Mouse (Mus musculus): ENCODE measurements around the gene Ccdc146.
"Not testable (repeated sequence)": the region's sequence is repeated elsewhere in the genome, so short reads cannot be mapped to it uniquely, and the experiment has no call there.

The Ccdc146 gene

DNA sequence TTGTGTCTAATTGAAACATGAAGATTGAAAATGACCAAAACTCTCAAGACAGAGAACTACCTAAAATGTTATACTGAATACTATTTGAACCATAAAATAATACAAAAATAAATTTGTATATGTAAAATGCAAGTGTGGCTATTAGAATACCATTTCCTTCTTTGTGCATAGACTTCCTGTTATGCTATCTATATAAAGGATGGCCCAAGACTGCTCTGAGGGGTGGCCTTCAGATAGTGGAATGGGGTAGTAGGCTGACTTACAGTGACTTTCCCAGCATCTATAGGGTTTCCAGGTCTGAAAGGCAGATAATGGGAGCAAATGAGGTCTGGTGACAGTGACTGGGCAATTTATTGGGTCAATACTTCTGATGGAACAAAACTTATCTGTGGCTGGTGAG is 37.1 kb downstream of the Ccdc146 start:
- DNase-seq (ENCODE audit: low spot score), result no peak

GRCm38 (mm10) chr5:21386432-21386831 is 38.0 kb downstream of the Ccdc146 start:
- no peak for DNase-seq (ENCODE audit: low spot score)

DNA sequence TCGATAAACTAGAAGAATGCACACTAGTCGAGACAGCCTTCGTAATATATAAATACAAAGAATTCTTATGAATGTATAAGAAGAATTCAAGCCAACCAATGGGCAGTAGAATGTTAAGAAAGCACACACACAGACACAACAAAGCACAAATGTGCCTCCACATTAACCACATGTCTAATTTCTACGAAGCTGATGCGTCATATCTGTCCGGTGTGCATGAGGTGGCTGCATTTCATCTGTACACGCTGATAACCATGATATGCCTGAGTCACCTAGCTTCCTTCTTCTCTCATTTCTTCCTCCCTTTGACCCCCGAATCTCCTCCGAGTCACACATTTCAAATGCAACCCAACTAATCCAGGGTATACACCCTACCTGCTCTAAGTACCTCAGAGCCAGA is 39.5 kb downstream of the Ccdc146 start:
- DNase-seq (ENCODE audit: low spot score), result no peak

GRCm38 (mm10) chr5:21384252-21384960 is 40.1 kb downstream of the Ccdc146 start:
- DNase-seq (ENCODE audit: low spot score), result no peak

- no peak for DNase-seq (ENCODE audit: low spot score)
These were observed 40.9 kb downstream of the Ccdc146 start for GRCm38 (mm10) chr5:21383392-21384251.

DNA sequence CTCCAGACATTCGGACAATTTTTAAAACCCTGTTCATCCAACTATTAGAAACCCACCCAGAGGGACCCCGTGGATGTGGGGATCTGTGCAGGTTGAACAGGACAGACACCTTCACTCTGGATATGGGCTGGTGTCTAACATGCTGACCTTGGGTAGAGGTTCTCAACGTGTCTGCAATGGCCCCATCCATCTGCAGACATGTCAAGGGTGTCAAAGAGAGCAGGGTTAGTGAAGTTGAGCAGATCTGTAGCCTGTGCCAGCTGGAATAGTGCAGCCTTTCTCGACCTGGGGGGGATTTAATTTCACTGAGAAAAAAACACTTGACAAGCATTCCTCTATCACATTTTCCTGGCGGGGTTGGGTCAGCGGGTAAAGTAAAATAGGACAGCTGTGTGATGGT is 41.8 kb downstream of the Ccdc146 start:
- no peak for DNase-seq (ENCODE audit: low spot score)

DNA sequence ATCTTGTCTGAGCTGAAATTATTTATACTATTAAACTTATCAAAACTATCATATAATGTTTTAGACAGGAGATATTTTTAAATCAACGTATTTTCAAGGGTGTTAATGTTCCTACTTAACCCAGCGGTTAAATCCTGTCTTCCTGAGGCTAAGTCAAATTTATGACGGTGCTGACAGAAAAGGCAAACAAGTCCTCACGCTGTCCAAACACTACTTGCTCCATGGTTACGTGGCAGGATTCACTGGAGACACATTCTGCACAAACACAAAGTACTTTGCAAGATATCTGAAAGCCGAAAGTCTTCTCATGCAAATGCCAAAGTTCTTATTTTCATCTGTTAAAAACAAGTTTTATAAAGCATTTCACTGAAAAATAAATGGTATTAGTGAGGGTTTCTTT is 42.5 kb downstream of the Ccdc146 start:
- DNase-seq (ENCODE audit: low spot score), result no peak

DNA sequence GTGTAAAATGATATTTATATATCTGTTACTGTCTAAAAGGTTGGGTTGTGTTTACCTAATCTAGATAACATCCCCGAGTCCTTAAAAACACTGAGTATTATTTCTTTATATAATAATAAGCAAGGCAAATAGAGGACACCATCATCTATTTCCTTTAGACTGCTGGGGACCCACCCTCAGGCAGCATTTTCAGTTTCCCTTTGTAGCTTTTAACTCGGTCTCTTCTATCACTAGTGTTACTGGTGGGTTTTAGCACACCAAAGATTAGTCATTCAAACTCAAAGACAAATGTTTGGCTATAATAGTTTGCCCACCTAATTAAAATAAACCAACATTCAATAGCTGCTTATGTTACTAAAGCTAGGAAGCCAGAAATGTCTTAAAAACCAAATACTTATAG is 46.1 kb downstream of the Ccdc146 start:
- no peak for DNase-seq (ENCODE audit: low spot score)

DNA sequence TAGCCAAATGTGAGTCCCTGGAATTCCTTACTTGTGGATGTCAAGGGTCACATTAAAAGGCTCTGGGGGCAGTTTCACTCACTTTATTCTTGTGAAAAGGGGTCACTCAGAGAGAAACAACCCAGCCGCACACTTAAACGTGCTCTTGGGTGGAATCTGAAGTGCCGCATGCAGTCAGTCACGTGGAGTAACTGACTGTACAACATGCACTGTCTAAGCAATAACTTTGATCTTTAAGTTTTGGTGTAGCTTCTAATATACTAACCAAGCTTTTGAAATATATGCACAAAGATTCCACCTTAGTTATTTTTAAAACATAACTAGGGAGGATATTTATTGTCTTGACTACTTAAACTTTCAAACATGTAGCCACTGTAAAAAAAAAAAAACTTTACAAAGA is 47.5 kb downstream of the Ccdc146 start:
- DNase-seq (ENCODE audit: low spot score), result no peak

DNA sequence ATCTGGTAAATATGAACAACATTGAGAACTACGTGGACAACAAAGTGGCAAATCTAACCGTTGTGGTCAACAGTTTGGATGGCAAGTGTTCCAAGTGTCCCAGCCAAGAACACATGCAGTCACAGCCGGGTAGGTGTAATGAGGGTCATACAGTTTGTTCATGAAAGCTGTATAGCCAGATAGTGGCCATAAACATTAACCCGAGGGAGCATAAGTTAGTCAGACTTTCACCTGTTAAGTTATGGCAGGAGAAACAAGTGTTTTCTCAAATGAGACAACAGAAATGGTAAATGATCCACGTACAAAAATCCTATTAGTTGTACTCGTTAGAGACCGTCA is 51.3 kb downstream of the Ccdc146 start:
- DNase-seq (ENCODE audit: low spot score), result no peak

- no peak for DNase-seq (ENCODE audit: low spot score)
These were observed 51.8 kb downstream of the Ccdc146 start, which contains the start of gene Fgl2 for GRCm38 (mm10) chr5:21372493-21373179. Gene Fgl2, plus strand, starts transcription at chr5:21372642.

GRCm38 (mm10) chr5:21371920-21372319 is 52.6 kb downstream of the Ccdc146 start:
- DNase-seq (ENCODE audit: low spot score), result no peak

DNA sequence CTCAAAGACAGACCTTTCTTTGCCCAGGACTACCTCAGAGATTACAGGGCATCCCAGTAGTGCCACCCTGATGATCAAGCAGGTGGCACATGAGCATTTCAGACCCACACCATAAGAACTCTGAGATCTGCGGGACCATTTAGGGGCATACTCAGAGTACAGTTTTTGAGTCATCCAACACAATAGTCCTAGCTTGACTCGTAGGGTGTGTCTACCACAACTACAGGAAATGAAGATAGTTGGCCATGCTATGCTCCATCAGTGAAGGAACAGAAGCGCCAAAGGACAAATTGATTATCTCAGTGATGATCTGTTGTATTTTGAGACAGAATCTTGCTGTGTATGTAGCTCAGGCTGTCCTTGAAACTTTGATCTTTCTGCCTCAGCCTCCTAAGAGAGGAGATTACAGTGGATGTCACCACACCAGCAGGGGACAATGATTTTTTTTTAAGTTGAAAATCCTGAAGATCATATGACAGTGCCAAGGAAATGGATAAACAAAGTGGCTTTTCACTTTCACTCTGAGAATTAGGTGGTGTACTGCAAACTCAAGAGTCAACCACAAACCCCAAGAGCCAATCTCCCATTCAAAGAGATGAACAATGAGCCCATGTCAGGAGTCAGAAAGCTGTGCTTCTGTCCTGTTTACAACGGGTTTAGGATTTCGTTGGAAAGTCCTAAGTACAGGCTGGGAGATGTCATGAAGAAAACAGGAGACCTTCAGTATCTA is 54.1 kb downstream of the Ccdc146 start:
- DNase-seq (ENCODE audit: low spot score), result no peak

GRCm38 (mm10) chr5:21367514-21367913 is 57.0 kb downstream of the Ccdc146 start:
- no peak for DNase-seq (ENCODE audit: low spot score)

DNA sequence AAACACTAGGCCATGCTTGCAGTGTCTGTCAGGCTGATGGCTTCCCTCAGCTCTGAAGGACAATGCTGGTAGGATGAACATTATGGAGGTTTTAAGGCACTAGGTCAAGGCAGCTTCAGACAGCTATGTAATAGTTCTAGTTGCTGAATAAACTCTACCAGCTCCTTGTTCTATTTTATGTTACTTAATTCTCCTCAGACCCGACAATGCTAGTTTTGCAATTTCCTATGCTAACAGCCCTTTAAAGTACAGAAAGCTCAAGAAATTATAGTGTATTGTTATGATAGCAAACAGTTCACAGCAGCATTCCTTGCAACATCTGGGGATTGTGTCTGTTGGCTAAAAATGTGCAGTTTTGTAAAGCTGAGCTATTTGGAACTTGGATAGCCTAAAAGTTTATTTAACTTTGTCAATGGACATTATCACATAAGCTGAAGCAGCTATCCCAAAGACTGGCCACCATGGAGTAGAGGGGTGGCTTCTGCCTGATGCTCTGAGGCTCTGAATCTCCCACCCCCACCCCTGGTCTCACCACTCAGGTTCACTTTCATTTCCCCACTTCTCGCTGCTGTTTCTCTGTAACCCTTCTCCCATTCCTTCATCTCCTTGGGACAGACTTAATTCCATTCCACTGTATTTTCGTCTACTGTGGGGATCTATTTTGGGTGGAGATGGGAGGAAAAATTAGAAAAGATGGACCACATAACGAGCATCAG is 58.0 kb downstream of the Ccdc146 start:
- no peak for DNase-seq (ENCODE audit: low spot score)

DNA sequence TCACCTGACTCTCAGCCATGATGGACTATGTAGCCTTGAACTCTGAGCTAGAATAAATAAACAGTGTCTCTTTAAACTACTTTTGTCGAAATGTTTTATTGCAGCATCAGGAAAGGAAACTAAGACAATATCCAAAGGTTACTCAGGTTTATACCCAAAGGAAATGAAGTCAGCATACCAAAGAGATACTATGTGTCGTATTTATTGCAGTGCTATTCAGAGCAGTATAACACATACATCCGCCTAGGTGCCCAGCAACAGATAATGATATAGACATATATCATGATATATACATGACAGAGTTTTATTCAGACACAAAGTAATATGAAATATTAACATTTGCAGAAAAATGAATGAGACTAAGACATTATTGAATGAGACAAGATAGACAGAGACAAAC is 61.1 kb downstream of the Ccdc146 start:
- no peak for DNase-seq (ENCODE audit: low spot score)

GRCm38 (mm10) chr5:21358648-21359047 is 65.8 kb downstream of the Ccdc146 start:
- no peak for DNase-seq (ENCODE audit: low spot score)

GRCm38 (mm10) chr5:21351678-21352077 is 72.8 kb downstream of the Ccdc146 start:
- no peak for DNase-seq (ENCODE audit: low spot score)

- DNase-seq (ENCODE audit: low spot score), result no peak
These were observed 76.1 kb downstream of the Ccdc146 start for GRCm38 (mm10) chr5:21348366-21348765.

DNA sequence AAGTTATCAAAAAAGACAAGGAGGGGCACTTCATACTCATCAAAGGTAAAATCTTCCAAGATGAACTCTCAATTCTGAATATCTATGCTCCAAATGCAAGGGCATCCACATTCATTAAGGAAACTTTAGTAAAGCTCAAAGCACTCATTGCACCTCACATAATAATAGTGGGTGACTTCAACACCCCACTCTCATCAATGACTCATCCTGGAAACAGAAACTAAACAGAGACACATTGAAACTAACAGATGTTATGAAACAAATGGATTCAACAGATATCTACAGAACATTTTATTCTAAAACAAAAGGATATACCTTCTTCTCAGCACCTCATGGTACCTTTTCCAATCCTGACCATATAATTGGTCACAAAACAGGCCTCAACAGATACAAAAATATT is 82.2 kb downstream of the Ccdc146 start:
- not testable (repeated sequence) for DNase-seq (ENCODE audit: low spot score)

DNA sequence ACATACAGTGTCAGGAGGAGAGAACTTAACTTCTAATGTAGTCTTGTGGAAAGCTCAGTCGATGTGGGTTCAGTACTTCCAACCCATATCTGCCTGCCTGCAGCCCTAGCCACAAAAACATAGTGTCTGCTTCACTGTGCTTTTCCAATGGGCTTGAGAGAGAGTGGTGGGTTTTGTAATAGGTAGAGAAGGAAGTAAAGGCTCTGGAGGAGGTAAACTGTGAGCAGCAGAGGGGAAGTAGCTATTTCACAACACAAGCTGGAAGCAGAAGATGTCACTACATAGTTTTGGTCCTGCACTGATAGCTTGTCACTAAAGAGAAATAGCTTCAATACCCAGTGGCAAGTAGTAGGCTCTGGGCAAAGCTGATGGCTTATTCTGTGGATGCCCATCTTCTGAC is 92.4 kb downstream of the Ccdc146 start:
- DNase-seq (ENCODE audit: low spot score), result no peak

- DNase-seq (ENCODE audit: low spot score), result no peak
These were observed 92.8 kb downstream of the Ccdc146 start for GRCm38 (mm10) chr5:21331656-21332055.

Measured in MN1 (cell line).